28 mouse cellular contexts compared by ENCODE assay signal in the genomic region with DNA sequence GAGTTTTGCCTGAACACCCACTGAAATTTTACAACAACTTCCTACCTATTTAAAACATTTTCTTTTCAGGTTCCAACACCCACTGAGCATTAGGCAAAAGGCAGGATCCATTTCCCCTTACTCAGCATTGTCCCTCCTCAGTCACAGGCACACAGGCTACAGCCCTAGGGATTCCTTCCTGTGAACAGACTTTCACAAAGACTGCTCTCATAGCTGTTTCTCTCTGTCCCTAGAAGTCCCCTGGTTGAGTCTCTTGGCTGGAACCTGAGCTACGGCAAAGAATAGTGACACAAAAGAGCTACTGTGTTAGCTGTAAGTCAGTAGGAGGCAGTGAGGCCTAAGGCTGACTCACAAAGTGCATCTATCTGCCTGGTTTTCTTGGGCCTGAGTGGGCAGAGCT.
DNase-seq lines count a peak whose midpoint lies in the region; ATAC-seq lines count a peak whose summit lies in the region.
"Had no signal": no experiment of that assay in that cellular context is flagged by ENCODE, and none has a peak within 500 bp of the region (broad histone marks: within the 10 kb centered on the region; RNA-seq: fewer than 3 reads in every experiment).

No protein-coding gene starts in this region.

- WGBS in neural tube, embryonic 13.5 days: 63% methylated on average over 1 of the region's 1 CpGs

- H3K4me2 ChIP-seq in neural tube, embryonic 13.5 days: no peak overlapping the region
- H3K4me2 ChIP-seq: embryonic facial prominence, embryonic 12.5 days; forebrain, embryonic 15.5 days; heart, embryonic 12.5 days; stomach, embryonic 15.5 days had no signal

- H3K36me3 ChIP-seq in neural tube, embryonic 13.5 days: no peaks in the 10 kb centered on the region
- H3K36me3 ChIP-seq: embryonic facial prominence, embryonic 12.5 days; forebrain, embryonic 15.5 days; heart, embryonic 12.5 days; hindbrain, embryonic 10.5 days; midbrain, embryonic 10.5 days; stomach, embryonic 15.5 days had no signal

- no peak overlapping the region for H3K4me3 ChIP-seq in neural tube, embryonic 13.5 days
- H3K4me3 ChIP-seq: embryonic facial prominence, embryonic 12.5 days; erythroblast, embryonic 14.5 days; forebrain, embryonic 15.5 days; heart, embryonic 12.5 days; hindbrain, embryonic 10.5 days; layer of hippocampus, adult 2 months; midbrain, embryonic 10.5 days; stomach, embryonic 15.5 days had no signal

- no peaks in the 10 kb centered on the region for H3K4me1 ChIP-seq in neural tube, embryonic 13.5 days (replicated peaks)
- H3K4me1 ChIP-seq: embryonic facial prominence, embryonic 12.5 days; forebrain, embryonic 15.5 days; heart, embryonic 12.5 days; hindbrain, embryonic 10.5 days; midbrain, embryonic 10.5 days; stomach, embryonic 15.5 days had no signal

- H3K9me3 ChIP-seq in neural tube, embryonic 13.5 days: no peaks in the 10 kb centered on the region
- H3K9me3 ChIP-seq: embryonic facial prominence, embryonic 12.5 days; forebrain, embryonic 15.5 days; heart, embryonic 12.5 days; hindbrain, embryonic 10.5 days; midbrain, embryonic 10.5 days; stomach, embryonic 15.5 days had no signal

- ATAC-seq in neural tube, embryonic 13.5 days (ENCODE audit: low read depth): peak; percentile 19
- ATAC-seq: forebrain, embryonic 15.5 days; intestine, postnatal 0 days had no signal

- no peak overlapping the region for H3K9ac ChIP-seq in neural tube, embryonic 13.5 days
- H3K9ac ChIP-seq: embryonic facial prominence, embryonic 12.5 days; forebrain, embryonic 15.5 days; heart, embryonic 12.5 days; stomach, embryonic 15.5 days had no signal

- H3K27me3 ChIP-seq in neural tube, embryonic 13.5 days: no peaks in the 10 kb centered on the region
- H3K27me3 ChIP-seq: embryonic facial prominence, embryonic 12.5 days; forebrain, embryonic 15.5 days; heart, embryonic 12.5 days; stomach, embryonic 15.5 days had no signal

- no peak overlapping the region for H3K27ac ChIP-seq in neural tube, embryonic 13.5 days (replicated peaks)
- H3K27ac ChIP-seq: embryonic facial prominence, embryonic 12.5 days; forebrain, embryonic 15.5 days; hindbrain, embryonic 10.5 days; layer of hippocampus, adult 2 months; midbrain, embryonic 10.5 days; stomach, embryonic 15.5 days had no signal

- peak; percentile 8 to 9 for DNase-seq in frontal cortex, postnatal 36 days (ENCODE audit: low spot score in 2 of 2)
- no peak for DNase-seq in frontal cortex, postnatal 25 days (ENCODE audit: low spot score in 2 of 2)
- no peak for DNase-seq in neural tube, embryonic 10.5 days (ENCODE audit: extremely low spot score, low spot score)
- peak; percentile 7 for DNase-seq in NIH3T3 (ENCODE audit: low read depth)
- DNase-seq in mesoderm, embryonic 11.5 days (ENCODE audit: low read depth, low spot score): peak; percentile 13
- DNase-seq in cerebellum, adult 8-10 months: no peak
- DNase-seq: adrenal gland, postnatal 25 days; cerebellum, adult 11 months; cerebellum, postnatal 10 days; gastrocnemius, postnatal 14 days; heart, adult 18-20 months; heart, postnatal 10 days; kidney, postnatal 25 days; layer of hippocampus, postnatal 36 days; lung, postnatal 4 days; retina, postnatal 1 day; right cerebral cortex, postnatal 4 days; thymus, postnatal 36 days had no signal

Comparison
In these comparisons a context has a peak if more than half of its experiments do, and no peak if none do; other contexts are left out.
1. DNase-seq: peak in frontal cortex, postnatal 36 days (2 of 2), NIH3T3 (single experiment) and mesoderm, embryonic 11.5 days (single experiment); none in frontal cortex, postnatal 25 days (0 of 2), neural tube, embryonic 10.5 days (single experiment) and cerebellum, adult 8-10 months (single experiment).